Mouse (Mus musculus) MEL (cell line): Measurements from ENCODE around the gene Fgfr2.

Source experiments
- CHD1 ChIP-seq: IDR thresholded peaks from 2 replicates; pipeline ENCODE4 v1.6.1; 2012; ENCODE audit warnings: low read depth, mild to moderate bottlenecking, inconsistent platforms, low read length, improper control_type of control experiment
- CTCF ChIP-seq, 3 experiments: IDR thresholded peaks in 2 of 3; conservative IDR thresholded peaks in 1 of 3; 2 replicates each; pipeline ENCODE4 v1.5.1; 2011 to 2012; ENCODE audit warnings: low read length in 3 of 3, low read depth in 2 of 3, mild to moderate bottlenecking in 2 of 3, improper control_type of control experiment in 1 of 3, inconsistent platforms in 1 of 3, mixed read lengths in 1 of 3, moderate library complexity in 1 of 3; ENCODE audit not compliant: control insufficient read depth in 1 of 3, insufficient read depth in 1 of 3, poor library complexity in 1 of 3, severe bottlenecking in 1 of 3
- EP300 ChIP-seq, 2 experiments: IDR thresholded peaks; 2 replicates each; pipeline ENCODE4 v1.6.1; 2011; ENCODE audit warnings: improper control_type of control experiment in 2 of 2, low read length in 2 of 2, low read depth in 1 of 2, mild to moderate bottlenecking in 1 of 2
- HCFC1 ChIP-seq: IDR thresholded peaks from 2 replicates; pipeline ENCODE4 v1.6.1; 2012; ENCODE audit warnings: low read depth, mild to moderate bottlenecking, inconsistent platforms, low read length, improper control_type of control experiment, moderate library complexity
- MAX ChIP-seq: IDR thresholded peaks from 2 replicates; pipeline ENCODE4 v1.6.1; 2011; ENCODE audit warnings: low read length, improper control_type of control experiment
- MXI1 ChIP-seq: IDR thresholded peaks from 2 replicates; pipeline ENCODE4 v1.6.1; 2011; ENCODE audit warnings: mild to moderate bottlenecking, low read depth, low read length, improper control_type of control experiment
- POLR2A ChIP-seq, 2 experiments: IDR thresholded peaks; 2 replicates each; pipeline ENCODE4 v1.6.1; 2011 to 2012; ENCODE audit warnings: low read length in 2 of 2, mild to moderate bottlenecking in 2 of 2, control low read depth in 1 of 2, improper control_type of control experiment in 1 of 2, low read depth in 1 of 2, moderate library complexity in 1 of 2; ENCODE audit not compliant: control insufficient read depth in 1 of 2, insufficient read depth in 1 of 2, poor library complexity in 1 of 2
- SMC3 ChIP-seq: IDR thresholded peaks from 2 replicates; pipeline ENCODE4 v1.6.1; 2011; ENCODE audit warnings: low read depth, low read length, improper control_type of control experiment
- ZC3H11A ChIP-seq: IDR thresholded peaks from 2 replicates; pipeline ENCODE4 v1.6.1; 2012; ENCODE audit warnings: low read depth, mild to moderate bottlenecking, inconsistent platforms, low read length, improper control_type of control experiment

GRCm38 (mm10) chr7:133167903-133168302, 44.8 kb upstream of the Fgfr2 start:
- TF ChIP-seq HCFC1 (no peak), POLR2A (IDR thresholded peaks at IDR 0.05; ENCODE audit: control insufficient read depth in 1 of 2, insufficient read depth in 1 of 2, low read depth in 1 of 2, low read length in 2 of 2, poor library complexity in 1 of 2) (no peak), CHD1 (no peak), EP300 (IDR thresholded peaks at IDR 0.05; ENCODE audit: low read depth in 1 of 2, low read length in 2 of 2) (no peak), ZC3H11A (no peak), SMC3 (no peak), MXI1 (no peak), CTCF (IDR thresholded peaks at IDR 0.05 in 2 of 3, conservative IDR thresholded peaks at IDR 0.05 in 1 of 3; ENCODE audit: control insufficient read depth in 1 of 3, insufficient read depth in 1 of 3, low read depth in 2 of 3, low read length in 3 of 3, poor library complexity in 1 of 3, severe bottlenecking in 1 of 3) (no peak), MAX (no peak)
